Mouse (Mus musculus) stomach, postnatal 0 days (tissue): ENCODE data around the gene Fam219b.

Source experiments
- CTCF ChIP-seq: IDR thresholded peaks from 2 replicates; pipeline ENCODE4 v1.5.1; 2016; ENCODE audit warnings: antibody characterized with exemption, low read depth, mild to moderate bottlenecking, moderate library complexity
- EP300 ChIP-seq: optimal IDR thresholded peaks from 2 replicates; pipeline ENCODE3; 2016; ENCODE audit warnings: antibody characterized with exemption

DNA sequence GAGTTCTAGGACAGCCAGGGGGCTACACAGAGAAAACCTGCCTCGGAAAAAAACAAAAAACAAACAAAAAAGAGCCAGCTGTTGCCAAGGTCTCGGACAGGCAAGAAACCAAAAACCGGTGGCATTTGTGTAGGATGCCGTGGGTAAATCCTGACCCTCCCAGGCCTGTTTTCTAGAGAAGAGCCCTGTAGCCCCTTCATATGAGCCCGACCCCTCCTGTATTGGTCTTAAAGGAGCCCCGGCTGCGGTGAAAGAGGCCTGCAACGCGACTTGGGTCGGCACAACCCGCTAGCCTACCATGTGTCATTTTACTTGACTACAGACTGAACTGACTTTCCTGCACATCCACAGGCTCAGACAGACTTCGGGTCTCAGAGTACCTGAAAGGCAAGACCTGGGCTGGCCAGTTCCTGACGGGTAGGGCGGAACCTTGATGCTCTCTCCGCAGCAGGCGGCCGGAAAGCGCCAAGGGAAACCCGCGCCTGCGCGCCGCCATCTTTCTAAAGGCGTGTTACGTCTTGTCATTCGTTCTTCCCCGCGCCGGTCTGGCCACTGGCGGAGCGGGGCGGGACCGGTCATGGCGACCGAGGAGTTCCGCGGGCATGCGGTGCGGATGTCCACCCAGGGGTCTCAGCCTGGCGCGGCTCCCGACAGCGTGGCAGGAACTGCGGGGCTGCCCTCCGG, at the start of gene Fam219b:
- TF ChIP-seq CTCF, result no peak
- TF ChIP-seq EP300, result no peak
